Mouse (Mus musculus): ENCODE measurements around the gene Fam219b.

GRCm38 (mm10) chr9:57557215-57557614 lies 19.9 kb downstream of the Fam219b start:
- no peak for TF ChIP-seq POLR2A (IDR thresholded peaks at IDR 0.05; ENCODE audit: extremely low read depth, insufficient read depth, low read length)
- no peak for TF ChIP-seq CTCF (IDR thresholded peaks at IDR 0.05; ENCODE audit: extremely low read depth, insufficient read depth, low read length)

All from cortical plate, adult 2 months (tissue).